Mouse (Mus musculus): ENCODE measurements at regions not wholly inside any gene's neighbourhood (a gene's known extent, or its start where the extent isn't known, plus 50 kb on each side); places are given as distances from the start of the nearest gene placed in this dataset.

DNA sequence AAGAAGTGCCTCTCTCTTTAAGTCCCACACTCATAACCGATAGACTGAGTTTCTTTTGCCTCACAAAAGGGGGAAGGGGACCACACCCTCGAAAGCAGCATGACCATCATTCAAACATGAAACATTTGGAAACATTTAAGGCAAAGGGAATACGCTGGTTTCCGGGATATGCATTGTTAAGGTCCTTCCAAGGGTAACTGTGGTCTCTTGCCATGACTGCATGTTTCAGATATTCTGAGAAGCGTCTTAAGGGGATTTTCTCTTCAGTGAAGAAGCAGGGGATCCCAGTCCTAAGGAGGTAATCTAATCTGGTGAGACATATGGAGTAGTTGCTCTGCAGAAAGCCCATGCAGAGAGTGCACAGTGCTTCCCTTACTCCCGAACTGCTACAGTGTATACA is 258.8 kb downstream of the Mreg start:
- Histone ChIP-seq H3K9ac (no peak overlapping the region), H3K27me3 (no peaks in the 10 kb centered on the region), H3K4me2 (replicated peaks) (no peak overlapping the region), H3K27ac (no peak overlapping the region), H3K4me3 (no peak overlapping the region), H3K36me3 (no peaks in the 10 kb centered on the region), H3K9me3 (replicated peaks) (no peaks in the 10 kb centered on the region), H3K4me1 (no peaks in the 10 kb centered on the region)
- ATAC-seq (ENCODE audit: low FRiP score): no peak
- WGBS: 71% methylated on average over 6 of the region's 6 CpGs

DNA sequence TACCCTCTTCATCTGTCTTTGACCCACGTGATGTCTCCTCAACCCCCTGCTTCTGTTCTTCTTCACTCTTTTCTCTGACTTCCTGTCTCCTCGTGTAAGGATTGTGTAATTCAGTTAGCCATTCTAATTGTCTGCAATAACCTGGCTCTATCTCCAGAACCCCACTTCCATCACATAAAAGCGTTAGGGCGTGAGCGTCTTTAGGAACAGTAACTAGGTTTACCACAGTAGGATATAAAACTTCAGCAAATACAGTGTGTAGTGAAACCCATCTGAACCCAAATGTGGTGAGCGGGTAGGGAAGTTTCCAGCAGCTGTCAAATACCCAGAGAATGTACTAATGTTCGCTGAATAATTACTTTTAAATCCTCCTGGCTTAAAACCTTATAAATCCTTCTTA is 262.6 kb downstream of the Mreg start:
- ATAC-seq (ENCODE audit: low FRiP score): no peak
- Histone ChIP-seq H3K9ac (no peak overlapping the region), H3K4me1 (no peaks in the 10 kb centered on the region), H3K9me3 (replicated peaks) (no peaks in the 10 kb centered on the region), H3K27me3 (no peaks in the 10 kb centered on the region), H3K4me2 (replicated peaks) (no peak overlapping the region), H3K36me3 (no peaks in the 10 kb centered on the region), H3K27ac (no peak overlapping the region), H3K4me3 (no peak overlapping the region)
- 92% methylated on average over 7 of the region's 7 CpGs for WGBS

DNA sequence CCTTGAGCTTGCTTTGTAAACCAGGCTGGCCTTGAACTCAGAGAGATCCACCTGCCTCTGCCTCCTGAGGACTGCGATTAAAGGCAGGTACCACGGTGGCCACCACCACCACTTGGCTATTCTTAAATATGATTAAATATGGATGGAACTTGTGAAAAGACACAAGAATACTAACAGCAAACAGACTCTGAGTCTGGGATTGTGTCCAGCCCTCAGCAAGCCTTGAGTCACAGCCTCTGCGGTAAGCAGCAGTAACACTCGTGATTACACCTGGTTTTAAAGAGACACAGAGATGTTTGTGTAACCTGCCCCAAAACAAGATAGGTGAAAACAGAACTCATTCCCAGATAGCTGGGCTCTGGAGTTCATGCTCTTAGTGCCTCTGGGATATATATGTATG is 263.4 kb downstream of the Mreg start:
- Histone ChIP-seq H3K9ac (no peak overlapping the region), H3K27ac (no peak overlapping the region), H3K27me3 (no peaks in the 10 kb centered on the region), H3K4me3 (no peak overlapping the region), H3K4me2 (replicated peaks) (no peak overlapping the region), H3K9me3 (replicated peaks) (no peaks in the 10 kb centered on the region), H3K4me1 (no peaks in the 10 kb centered on the region), H3K36me3 (no peaks in the 10 kb centered on the region)
- ATAC-seq (ENCODE audit: low FRiP score): no peak
- 92% methylated on average over 4 of the region's 4 CpGs for WGBS

DNA sequence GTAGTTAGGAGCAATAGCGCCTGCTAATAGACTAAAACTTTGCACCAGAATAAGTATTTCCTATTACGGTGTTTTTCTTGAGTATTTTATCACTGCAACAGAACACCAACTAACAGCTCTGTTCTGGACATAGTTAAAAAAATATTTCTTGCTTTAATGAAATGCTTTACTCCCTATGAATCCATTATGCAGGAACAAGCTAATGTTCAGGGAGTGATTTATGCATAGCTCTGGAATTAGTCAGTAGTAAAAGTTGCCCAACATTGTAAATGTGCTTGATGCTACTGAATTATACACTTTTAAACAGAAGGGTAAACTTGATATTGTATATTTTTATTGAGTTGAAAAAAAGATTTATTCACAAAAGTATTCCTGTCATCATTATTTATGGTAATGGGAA is 264.6 kb downstream of the Mreg start:
- H3K9ac ChIP-seq: no peak overlapping the region
- no peak overlapping the region for H3K27ac ChIP-seq
- WGBS: 96% methylated on average over 2 of the region's 2 CpGs
- ATAC-seq (ENCODE audit: low FRiP score): no peak
- no peak overlapping the region for H3K4me3 ChIP-seq
- H3K4me1 ChIP-seq: no peaks in the 10 kb centered on the region
- H3K4me2 ChIP-seq (replicated peaks): no peak overlapping the region
- H3K9me3 ChIP-seq (replicated peaks): no peaks in the 10 kb centered on the region
- H3K27me3 ChIP-seq: no peaks in the 10 kb centered on the region
- no peaks in the 10 kb centered on the region for H3K36me3 ChIP-seq

DNA sequence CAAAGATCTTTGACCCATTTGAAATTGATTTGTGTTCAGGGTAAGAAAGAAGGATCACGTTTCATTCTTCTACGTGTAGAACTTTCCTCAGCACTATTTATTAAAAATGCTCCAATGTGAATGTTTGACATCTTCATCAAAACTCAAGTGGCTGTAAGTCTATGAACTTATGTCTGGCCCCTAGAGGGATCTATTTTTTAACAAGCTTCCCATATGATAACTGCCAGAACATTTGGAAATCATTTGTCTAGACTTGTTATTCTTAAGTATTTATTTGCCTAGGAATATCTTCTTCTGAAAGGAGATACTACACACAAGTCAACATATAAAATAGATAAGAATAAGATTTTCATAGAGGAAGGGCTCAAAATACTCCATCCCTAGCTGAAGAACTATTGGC is 265.2 kb downstream of the Mreg start:
- no peaks in the 10 kb centered on the region for H3K9me3 ChIP-seq (replicated peaks)
- H3K27ac ChIP-seq: no peak overlapping the region
- no peak overlapping the region for H3K4me3 ChIP-seq
- H3K4me2 ChIP-seq (replicated peaks): no peak overlapping the region
- no peaks in the 10 kb centered on the region for H3K36me3 ChIP-seq
- ATAC-seq (ENCODE audit: low FRiP score): no peak
- no peaks in the 10 kb centered on the region for H3K27me3 ChIP-seq
- WGBS: 59% methylated on average over 2 of the region's 2 CpGs
- no peak overlapping the region for H3K9ac ChIP-seq
- no peaks in the 10 kb centered on the region for H3K4me1 ChIP-seq

DNA sequence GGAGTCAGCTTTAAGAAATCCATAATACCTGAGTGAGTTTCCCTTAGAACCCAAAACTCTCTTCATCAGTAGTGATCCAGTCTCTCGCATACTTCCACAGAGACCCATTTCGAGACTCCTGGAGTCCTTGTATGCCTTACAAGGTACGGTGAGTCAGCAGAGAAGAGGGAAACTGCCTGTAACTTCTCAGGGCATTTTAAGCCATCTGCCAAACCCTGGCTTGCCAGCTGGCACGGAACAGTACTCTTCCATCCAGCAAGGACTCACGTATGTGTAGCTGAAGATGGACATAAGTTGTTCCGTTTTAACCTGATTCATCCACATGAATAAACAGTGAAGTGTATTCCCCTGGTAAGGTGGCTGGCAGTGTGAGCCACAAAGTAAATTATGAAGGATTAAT is 267.0 kb downstream of the Mreg start:
- no peaks in the 10 kb centered on the region for H3K9me3 ChIP-seq (replicated peaks)
- no peak overlapping the region for H3K9ac ChIP-seq
- no peak overlapping the region for H3K4me2 ChIP-seq (replicated peaks)
- no peaks in the 10 kb centered on the region for H3K27me3 ChIP-seq
- no peak for ATAC-seq (ENCODE audit: low FRiP score)
- H3K4me3 ChIP-seq: no peak overlapping the region
- H3K36me3 ChIP-seq: no peaks in the 10 kb centered on the region
- H3K27ac ChIP-seq: no peak overlapping the region
- no peaks in the 10 kb centered on the region for H3K4me1 ChIP-seq
- WGBS: 95% methylated on average over 6 of the region's 6 CpGs

DNA sequence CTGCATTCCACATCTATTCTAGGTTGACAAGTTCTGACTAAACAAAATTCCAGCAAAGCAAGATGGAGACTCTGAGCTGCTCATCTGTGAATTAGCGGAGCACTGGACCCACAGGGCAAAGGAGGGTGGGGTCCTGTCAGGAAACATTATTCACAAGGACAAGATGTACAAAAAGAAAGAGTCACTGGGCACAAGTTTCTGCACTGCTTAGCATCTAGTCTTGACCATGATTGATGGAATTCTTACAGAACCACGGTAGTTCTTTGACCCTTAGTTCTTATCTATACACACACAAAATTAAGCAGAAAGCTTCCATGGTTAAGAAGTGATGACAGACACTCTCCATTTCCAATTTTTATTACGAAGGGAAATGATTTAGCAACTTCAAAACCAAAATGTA is 267.6 kb downstream of the Mreg start:
- no peaks in the 10 kb centered on the region for H3K27me3 ChIP-seq
- H3K4me1 ChIP-seq: no peaks in the 10 kb centered on the region
- ATAC-seq (ENCODE audit: low FRiP score): no peak
- H3K4me3 ChIP-seq: no peak overlapping the region
- H3K4me2 ChIP-seq (replicated peaks): no peak overlapping the region
- H3K9me3 ChIP-seq (replicated peaks): no peaks in the 10 kb centered on the region
- no peak overlapping the region for H3K9ac ChIP-seq
- no peak overlapping the region for H3K27ac ChIP-seq
- WGBS: 72% methylated on average over 3 of the region's 3 CpGs
- H3K36me3 ChIP-seq: no peaks in the 10 kb centered on the region

DNA sequence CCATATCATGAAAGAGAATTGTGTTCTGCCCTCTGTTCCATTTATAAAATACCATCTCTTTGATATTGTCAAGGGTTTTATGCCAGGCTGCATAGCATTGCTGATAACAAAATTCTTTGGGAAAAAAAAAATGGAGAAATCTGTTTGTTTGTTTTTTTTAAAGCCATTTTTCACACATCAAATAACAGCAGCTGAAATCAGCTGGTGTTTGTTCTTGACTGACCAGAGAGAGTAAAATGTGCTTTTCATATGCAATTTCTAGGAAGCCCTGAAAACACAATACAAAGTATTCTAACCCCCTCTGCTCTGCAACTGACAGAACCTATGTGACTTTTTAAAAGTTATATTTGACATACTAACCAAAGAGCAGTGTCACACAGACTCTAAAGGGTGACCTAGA is 270.0 kb downstream of the Mreg start:
- Histone ChIP-seq H3K4me2 (replicated peaks) (no peak overlapping the region), H3K9me3 (replicated peaks) (no peaks in the 10 kb centered on the region), H3K4me1 (no peaks in the 10 kb centered on the region), H3K27me3 (no peaks in the 10 kb centered on the region), H3K27ac (no peak overlapping the region), H3K4me3 (no peak overlapping the region), H3K9ac (no peak overlapping the region), H3K36me3 (no peaks in the 10 kb centered on the region)
- no peak for ATAC-seq (ENCODE audit: low FRiP score)

DNA sequence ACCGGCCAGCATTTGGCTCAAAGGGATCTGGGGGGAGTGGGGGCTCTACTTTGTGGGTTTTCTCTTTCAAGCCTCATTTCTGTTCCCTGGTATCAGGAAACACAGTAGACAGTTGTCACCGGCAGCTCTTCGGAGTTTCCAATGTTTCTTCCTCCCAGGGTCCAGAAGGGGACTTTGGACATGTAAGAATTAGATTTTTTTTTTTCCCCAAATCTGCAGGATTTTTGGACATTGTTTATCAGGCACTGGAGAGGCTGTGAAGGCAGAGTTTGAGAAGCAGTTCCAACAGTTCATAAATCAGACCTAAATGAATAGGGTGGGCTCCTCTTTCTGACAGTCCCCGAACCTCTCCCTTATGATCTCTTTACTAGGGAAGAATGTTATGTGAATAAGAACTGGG is 270.4 kb downstream of the Mreg start:
- H3K27ac ChIP-seq: no peak overlapping the region
- no peaks in the 10 kb centered on the region for H3K4me1 ChIP-seq
- 56% methylated on average over 4 of the region's 4 CpGs for WGBS
- no peaks in the 10 kb centered on the region for H3K27me3 ChIP-seq
- no peak overlapping the region for H3K4me2 ChIP-seq (replicated peaks)
- no peak overlapping the region for H3K4me3 ChIP-seq
- H3K36me3 ChIP-seq: no peaks in the 10 kb centered on the region
- no peak for ATAC-seq (ENCODE audit: low FRiP score)
- no peaks in the 10 kb centered on the region for H3K9me3 ChIP-seq (replicated peaks)
- no peak overlapping the region for H3K9ac ChIP-seq

DNA sequence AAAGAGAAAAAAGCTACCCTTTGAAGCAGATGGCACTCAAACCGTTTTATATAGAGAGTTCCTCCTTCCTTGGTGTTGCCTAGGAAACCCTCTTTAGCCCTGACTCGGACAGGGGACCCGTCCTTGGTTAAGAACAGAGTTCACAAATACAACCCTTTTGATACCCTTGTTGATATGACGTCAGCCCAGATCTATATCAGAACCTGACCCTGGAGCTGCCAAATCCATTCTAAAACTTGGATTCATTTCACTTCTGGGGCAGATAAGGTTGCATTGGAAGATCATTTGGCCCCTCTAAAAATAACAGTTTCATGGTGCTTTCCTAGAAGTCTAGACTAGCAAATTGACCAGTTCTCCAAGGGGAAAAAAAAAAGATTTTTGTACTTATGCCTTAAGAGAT is 271.2 kb downstream of the Mreg start:
- 26% methylated on average over 4 of the region's 4 CpGs for WGBS
- H3K4me1 ChIP-seq: no peaks in the 10 kb centered on the region
- H3K4me2 ChIP-seq (replicated peaks): no peak overlapping the region
- no peaks in the 10 kb centered on the region for H3K27me3 ChIP-seq
- ATAC-seq (ENCODE audit: low FRiP score): no peak
- H3K9ac ChIP-seq: no peak overlapping the region
- H3K27ac ChIP-seq: no peak overlapping the region
- H3K9me3 ChIP-seq (replicated peaks): no peaks in the 10 kb centered on the region
- H3K4me3 ChIP-seq: no peak overlapping the region
- H3K36me3 ChIP-seq: no peaks in the 10 kb centered on the region

DNA sequence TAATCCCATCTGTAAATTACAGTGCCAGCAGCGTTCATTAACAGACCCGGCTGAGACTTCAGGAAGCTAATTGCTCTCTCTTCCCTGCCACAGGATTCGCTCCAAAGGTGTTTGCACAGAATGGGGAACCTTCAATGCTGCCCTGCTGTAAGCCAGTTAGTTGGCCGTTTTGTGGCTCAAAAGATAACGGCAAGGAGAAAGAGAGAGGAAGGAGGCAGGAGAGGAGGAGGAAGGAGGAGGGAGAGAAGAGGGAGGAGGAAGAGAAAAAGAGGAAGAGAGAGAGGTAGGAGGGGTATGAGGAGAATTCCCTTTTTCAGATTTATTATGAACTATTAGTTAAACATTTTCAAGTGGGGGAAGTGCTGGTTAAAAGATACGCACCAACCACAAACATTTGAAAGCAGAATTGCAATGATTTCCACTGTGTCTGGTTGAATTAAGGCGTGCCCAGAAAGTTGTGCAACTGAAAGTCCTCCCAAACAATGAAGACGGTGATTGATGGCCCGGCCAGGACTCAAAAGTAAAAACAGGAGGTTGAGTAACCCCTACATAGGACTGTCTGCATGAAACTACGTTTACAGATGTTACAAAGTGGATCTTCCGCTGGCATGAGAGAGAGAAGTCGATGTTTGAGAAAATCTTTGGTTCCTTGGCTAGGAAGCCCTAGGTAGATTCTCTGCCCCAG is 273.6 kb downstream of the Mreg start:
- 57% methylated on average over 12 of the region's 12 CpGs for WGBS
- Histone ChIP-seq H3K36me3 (no peaks in the 10 kb centered on the region), H3K4me3 (no peak overlapping the region), H3K27me3 (no peaks in the 10 kb centered on the region), H3K4me2 (replicated peaks) (no peak overlapping the region), H3K9ac (no peak overlapping the region), H3K9me3 (replicated peaks) (no peaks in the 10 kb centered on the region), H3K27ac (no peak overlapping the region), H3K4me1 (no peaks in the 10 kb centered on the region)
- no peak for ATAC-seq (ENCODE audit: low FRiP score)

DNA sequence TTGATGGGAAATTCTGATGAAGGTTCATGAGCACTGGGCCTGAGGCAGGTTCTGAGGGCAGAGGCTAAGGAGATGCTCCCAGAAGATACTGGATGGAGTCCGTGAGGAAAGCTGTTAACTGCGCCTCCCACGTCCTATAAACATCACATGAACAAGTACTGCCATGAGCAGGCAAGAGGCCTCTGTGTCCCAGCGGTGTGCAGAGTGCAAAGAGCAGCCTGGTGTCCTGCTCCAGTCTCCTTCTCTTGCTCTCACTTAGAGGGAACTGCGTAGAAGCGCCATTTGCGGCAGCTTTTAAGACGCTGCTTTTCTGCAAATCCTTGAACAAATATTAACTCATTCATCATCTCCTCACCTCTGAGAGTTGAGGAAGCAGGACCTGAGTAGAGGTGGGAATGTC is 274.2 kb downstream of the Mreg start:
- Histone ChIP-seq H3K9ac (no peak overlapping the region), H3K4me1 (no peaks in the 10 kb centered on the region), H3K4me3 (no peak overlapping the region), H3K36me3 (no peaks in the 10 kb centered on the region), H3K4me2 (replicated peaks) (no peak overlapping the region), H3K27me3 (no peaks in the 10 kb centered on the region), H3K9me3 (replicated peaks) (no peaks in the 10 kb centered on the region), H3K27ac (no peak overlapping the region)
- ATAC-seq (ENCODE audit: low FRiP score): no peak
- WGBS: 68% methylated on average over 8 of the region's 8 CpGs

DNA sequence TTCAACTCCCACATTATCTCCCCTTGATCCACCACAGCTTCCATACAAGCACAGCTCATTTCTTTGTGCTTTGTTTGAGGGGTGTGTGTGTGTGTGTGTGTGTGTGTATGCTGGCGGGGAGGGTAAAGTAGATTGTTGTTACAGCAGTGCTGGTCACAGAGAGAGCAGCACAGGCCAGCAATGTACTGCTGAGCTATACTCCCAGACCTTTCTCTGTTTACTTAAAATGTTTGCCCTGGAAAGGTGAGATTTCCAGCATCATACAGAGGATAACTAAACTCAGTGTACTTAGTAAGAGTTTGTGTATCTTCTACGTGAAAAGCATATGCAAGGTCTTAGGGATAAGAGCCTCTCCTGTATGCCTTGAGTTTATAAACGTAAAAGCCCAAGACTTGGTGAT is 274.9 kb downstream of the Mreg start:
- no peak for ATAC-seq (ENCODE audit: low FRiP score)
- H3K27ac ChIP-seq: no peak overlapping the region
- H3K9ac ChIP-seq: no peak overlapping the region
- H3K4me2 ChIP-seq (replicated peaks): no peak overlapping the region
- no peaks in the 10 kb centered on the region for H3K9me3 ChIP-seq (replicated peaks)
- H3K27me3 ChIP-seq: no peaks in the 10 kb centered on the region
- no peaks in the 10 kb centered on the region for H3K36me3 ChIP-seq
- 71% methylated on average over 3 of the region's 3 CpGs for WGBS
- no peak overlapping the region for H3K4me3 ChIP-seq
- H3K4me1 ChIP-seq: no peaks in the 10 kb centered on the region

All from hindbrain, embryonic 12.5 days (tissue).